Mouse (Mus musculus): ENCODE data around the gene Pold4.

Pold4 gene

GRCm38 (mm10) chr19:4268566-4269361 lies 37.1 kb downstream of the Pold4 start, which contains the start of gene Ssh3:
Gene Ssh3 (minus strand): TSS chr19:4269180.
- peak; percentile 73 to 74 for DNase-seq (ENCODE audit: low spot score in 2 of 2)

DNA sequence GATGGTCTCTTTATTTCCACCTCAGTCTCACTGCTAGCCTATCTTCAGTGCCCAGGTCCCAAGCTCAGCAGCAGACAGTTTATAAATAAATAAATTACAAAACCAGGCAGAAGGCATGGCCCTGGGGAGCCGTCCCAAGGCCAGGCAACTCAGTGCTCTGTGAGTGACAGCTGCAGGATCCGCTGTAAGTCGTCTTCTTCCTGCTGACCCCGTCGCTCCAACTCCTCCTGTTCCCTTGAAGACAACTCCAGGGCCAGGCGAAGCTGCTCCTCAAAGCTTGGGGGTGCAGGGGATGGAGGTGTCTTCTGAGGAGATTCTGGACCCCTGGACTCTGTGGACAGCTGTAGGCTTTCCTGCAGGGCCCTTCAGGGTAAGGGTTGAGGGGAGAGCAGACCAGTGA lies 38.5 kb downstream of the Pold4 start:
- DNase-seq (ENCODE audit: low spot score in 2 of 2) = no peak

- DNase-seq (ENCODE audit: low spot score in 2 of 2) = no peak
These were observed 39.3 kb downstream of the Pold4 start for GRCm38 (mm10) chr19:4270972-4271371.

DNA sequence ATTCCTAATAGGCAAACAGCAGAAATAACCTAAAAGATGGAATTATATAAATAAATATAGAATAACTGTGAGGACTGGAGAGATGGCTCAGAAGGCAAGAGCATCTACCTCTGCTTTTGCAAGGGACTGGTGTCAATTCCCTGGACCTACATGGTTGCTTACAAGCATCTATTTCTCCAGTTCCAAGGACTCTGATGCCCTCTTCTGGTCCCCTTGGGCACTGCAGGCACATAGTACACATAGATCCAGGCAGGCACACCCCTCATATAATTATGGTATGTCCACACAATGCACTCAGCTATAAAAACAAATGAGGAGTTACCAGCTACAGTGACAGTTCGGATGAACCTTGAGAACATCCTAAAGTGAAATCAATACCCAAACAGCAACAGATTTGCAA lies 47.8 kb downstream of the Pold4 start:
- no peak for DNase-seq (ENCODE audit: low spot score in 2 of 2)

GRCm38 (mm10) chr19:4280425-4280824 lies 48.7 kb downstream of the Pold4 start:
- no peak for DNase-seq (ENCODE audit: low spot score in 2 of 2)

GRCm38 (mm10) chr19:4282898-4283553 lies 51.3 kb downstream of the Pold4 start, which contains the start of gene Ankrd13d:
Gene Ankrd13d (minus strand): TSS chr19:4283137.
- peak; percentile 95 to 97 for DNase-seq (ENCODE audit: low spot score in 2 of 2)
